Mouse (Mus musculus) liver, postnatal 0 days (tissue): ENCODE results near the gene 1190005I06Rik.

Experiments used
- CTCF ChIP-seq: sonication (generic); IDR thresholded peaks from 2 replicates; pipeline ENCODE4 v1.5.1; 2016; ENCODE audit warnings: antibody characterized with exemption, low read depth
- EP300 ChIP-seq: IDR thresholded peaks from 2 replicates; pipeline ENCODE4 v1.6.1; 2016; ENCODE audit warnings: antibody characterized with exemption, low read depth, mild to moderate bottlenecking

- TF ChIP-seq EP300 (no peak), CTCF (no peak)
Measured at GRCm38 (mm10) chr8:120563348-120563724, 84.1 kb downstream of the 1190005I06Rik start.
